Mouse (Mus musculus) frontal cortex, postnatal 25 days (tissue): ENCODE results near the gene C1ql4.

Experiments
- DNase-seq, 2 experiments: peaks; one replicate each; pipeline ENCODE4 v3.0.0; 2022; ENCODE audit warnings: low spot score in 2 of 2

C1ql4 gene

DNA sequence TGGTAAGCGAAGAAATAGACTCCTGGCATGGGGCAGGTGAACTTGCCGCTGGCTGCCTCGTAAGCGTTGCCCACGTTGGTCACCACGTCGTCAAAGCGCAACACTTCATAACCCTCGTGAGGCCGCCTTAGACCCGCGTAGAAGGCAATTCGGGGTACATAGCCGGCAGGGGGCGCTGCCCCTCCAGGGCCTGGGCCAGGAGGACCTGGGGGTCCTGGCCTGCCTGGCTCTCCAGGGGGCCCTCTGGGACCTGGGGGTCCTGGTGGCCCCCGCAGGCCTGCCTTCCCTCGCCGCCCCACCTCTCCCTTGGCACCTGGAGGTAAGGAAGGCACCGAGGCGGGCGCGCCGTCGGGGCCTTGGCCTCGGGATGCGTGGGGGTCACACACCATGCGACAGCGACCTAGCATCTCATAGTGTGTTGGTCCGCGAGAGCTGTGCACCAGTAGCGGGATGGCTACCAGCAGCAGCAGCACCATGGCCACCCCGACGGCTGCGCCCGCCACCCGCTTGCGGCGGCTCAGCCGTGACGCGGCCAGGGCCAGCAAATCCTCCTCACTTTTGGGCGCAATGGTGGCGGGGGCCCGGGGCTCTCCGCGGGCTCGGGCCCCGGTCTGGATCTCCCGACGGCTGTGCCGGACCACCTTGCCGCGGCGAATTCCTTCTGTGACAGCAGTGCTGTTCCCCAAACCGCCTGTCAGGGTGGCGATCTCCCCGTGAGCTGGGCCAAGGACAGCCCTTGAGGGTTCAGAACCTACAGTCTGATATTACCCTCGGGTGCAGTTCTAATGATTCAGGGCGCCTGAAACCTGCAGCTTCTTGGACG, at the start of gene C1ql4:
C1ql4 (minus strand) TSS at position 565 of the 823 bp plus-strand sequence.
- DNase-seq, result no peak

DNA sequence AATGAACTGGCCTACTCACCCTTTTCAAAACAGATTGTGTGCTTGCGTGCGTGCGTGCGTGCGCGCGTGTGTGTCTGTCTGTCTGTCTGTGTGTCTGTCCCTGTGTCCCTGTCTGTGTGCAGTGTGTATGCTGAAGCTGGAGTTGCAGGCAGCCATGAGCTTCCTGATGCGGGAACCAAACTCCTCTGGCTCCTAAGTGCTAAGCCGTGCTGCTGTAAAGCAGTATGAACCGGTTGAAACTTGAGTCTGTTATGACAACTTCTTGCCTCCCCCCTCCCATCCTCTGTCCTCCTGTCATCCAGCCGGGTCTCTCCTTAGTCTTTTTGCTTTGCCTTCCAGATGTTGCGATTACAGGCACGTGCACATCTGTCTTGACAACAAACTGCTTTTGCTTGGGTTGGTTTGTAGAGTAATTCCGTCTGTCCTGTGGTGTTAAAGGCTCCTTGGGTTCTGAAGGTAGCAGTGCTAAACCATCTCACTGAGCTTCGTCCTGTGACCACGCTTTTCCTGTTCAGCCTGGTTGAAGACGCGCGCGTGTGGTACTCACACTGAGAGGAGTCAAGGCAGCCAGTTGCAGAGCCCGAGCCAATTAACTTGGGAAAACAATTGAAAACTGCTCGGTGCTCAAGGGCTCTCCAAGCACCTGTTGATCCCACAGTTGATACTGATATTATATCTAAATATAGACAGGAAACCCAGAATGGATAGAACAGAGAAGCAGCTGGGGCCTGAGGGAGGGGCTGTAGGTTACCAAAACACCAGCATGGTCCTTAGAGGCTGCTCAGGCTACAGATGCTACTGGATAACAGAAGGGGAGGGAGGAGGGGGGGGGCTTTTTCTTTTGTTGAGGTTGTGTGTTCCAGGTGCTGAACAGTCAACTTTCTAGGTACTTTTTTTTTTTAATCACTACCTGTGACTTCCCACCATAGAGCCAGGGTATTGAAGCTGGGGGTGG, 42.6 kb upstream of the C1ql4 start:
- no peak for DNase-seq

DNA sequence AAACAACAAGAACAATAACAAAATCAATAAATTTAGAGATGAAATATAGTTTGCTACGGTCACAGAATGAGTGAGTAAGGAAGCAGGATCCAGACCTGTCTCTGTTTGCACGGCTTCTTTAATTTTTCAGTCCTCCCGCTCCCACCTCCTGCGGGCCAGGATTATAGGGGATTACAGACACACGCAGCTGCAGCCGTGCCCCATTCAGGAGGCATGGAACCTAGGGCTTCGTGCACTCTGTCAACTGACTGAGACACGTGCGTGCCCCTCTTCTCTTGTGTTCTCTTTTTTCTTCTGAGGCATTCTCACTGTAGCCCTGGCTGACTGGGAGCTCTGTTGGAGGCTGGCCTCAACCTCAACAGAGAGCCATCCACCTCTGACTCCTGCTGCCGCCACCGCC, 41.8 kb upstream of the C1ql4 start:
- DNase-seq, result no peak

DNA sequence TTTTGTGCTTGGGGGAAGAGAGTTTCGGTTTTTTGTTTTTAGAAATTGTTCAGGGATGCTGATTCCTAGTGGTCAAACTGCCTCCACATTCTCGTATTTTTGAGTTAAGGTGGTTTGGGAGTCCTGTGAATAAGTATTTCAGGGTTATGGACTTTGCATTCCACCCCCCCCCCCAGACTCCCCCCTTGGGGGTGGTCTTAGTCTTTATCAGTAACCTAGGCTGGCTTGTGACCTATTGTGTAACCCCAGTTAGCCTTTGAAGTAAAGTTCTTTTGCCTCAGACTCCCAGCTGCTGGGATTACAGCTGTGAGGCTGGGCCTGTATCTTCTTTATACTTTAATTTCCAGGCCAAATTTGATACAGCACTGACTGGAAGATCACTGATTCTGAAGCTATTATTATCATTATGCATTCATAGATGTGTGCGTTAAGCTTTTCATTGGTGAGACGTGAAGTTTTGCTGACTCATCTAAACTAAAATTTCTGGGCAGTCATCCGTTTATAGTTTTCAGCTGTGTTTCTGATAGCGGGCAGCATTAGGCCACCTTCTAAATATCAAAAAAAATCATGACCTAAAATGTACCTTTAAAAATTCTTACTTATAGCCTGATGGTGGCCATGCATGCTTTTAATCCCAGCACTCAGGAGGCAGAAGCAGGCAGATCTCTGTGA, 40.4 kb upstream of the C1ql4 start:
- DNase-seq, result no peak

DNA sequence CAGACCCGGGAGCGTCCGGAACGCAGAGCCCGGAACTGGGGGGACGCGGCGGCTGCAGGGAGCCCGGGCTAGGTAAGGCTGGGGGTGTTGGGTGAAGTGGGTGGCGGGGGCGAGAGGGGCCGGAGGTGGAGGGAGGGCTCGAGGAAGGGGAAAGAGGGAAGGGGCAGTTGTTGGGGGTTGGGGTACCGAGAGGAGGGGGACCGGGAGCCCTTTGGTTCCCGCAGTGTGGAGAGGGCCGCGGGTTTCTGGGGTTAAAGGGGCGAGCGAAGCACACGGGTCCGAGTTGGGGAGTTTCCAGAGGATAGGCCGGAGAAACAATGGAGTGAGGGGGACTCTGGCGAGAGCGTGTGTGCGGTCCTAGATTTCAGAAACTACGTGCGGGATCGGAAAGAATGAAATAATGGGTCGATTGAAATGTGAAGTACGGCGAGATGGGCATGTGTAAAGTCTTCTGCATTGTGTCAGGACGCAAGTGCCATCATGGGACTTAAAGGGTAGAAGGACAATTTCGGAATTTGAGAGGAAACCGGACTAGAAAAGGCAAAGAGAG, 39.3 kb upstream of the C1ql4 start:
- no peak for DNase-seq

DNA sequence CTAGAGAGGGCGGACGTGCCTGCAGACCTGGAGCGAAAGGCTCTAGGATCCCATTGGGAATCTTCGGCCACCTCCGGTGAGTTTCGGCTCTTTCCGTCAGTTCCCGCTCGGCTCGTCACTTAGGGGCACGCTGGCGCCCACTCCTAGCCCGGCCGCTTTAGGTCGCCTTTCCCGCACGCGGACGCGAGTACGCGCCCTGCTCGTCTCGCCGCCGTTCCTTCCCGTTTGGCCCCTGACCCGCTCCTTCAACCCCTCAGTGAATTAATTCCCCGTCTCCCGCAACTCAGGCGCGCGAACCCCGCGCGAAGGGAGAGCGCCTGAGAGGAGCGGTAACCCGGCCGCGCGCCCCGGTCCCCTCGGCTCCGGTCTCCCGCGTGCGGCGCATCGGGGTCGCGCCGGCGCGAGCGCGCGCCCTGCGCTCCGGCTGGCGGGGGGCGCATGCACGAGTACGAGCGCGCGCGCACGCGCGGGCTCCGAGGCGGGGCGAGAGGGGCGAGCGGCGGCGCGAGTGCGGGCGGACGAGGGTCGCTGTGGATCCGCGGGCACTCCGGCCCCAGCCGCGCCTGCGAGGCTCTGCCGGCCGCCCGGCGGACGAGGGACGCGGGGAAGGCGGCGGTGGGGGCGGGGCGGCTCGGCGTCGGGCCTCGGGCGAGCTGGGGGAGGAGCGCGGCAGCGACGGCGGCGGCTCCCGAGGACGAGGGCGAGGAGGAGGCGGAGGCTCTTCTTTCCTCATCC, 38.6 kb upstream of the C1ql4 start:
- DNase-seq, result peak; percentile 86 to 87

DNA sequence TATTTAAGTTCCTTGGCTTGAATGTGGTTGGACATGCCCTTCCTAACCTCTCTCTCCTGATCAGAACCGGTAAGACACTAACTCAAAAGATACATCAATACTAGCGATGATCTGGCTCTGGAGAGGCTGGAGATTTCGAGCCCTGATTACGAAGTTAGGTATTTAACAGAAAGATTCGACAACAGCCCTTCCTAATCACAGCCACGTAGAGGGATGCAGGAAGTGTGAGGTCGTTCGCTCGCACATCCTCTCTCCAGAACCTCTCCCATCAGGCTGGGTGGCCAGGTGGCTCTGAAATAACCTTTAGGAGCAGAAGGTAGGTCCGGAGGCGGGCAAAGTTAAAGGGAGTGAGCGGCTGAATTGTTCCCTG, 38.1 kb upstream of the C1ql4 start, which contains the start of gene Spats2:
Spats2 (plus strand) TSS at position 206 of the 370 bp plus-strand sequence.
- DNase-seq, result no peak

DNA sequence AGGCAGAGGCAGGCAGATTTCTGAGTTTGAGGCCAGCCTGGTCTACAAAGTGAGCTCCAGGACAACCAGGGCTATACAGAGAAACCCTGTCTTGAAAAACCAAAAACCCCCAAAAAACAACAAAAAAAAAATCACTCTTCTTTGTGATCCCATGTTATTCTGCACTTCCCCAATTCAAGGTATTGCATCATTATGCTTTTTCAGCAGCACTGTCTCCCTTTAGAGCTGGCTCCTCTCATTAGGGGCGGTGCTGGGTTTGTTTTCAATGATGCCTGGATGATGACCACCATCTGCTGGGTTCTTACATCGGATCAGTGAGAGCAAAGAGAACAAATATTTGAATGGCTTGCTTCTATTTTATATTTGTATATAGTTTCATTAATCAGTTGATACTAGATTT, 35.0 kb upstream of the C1ql4 start:
- no peak for DNase-seq

DNA sequence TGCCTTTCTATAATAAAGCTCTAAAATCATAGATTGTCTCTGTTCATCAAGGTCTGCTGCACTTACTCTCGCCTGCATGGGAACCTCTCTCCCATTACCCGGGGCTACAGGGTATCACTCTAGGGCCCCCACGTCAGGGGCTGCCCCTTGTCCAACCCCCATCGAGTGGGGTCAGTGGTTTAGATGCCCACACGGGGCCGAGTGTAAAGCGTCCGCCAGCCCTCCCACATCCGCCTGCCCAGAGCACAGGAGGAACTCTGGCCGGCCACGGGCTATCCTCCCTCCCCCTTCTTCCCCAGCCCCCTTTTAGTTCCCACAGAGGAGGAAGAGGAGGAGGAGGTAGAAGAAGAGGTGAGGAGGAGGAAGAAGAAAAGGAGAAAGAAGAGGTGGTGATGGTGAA, 33.2 kb upstream of the C1ql4 start:
- DNase-seq, result no peak

DNA sequence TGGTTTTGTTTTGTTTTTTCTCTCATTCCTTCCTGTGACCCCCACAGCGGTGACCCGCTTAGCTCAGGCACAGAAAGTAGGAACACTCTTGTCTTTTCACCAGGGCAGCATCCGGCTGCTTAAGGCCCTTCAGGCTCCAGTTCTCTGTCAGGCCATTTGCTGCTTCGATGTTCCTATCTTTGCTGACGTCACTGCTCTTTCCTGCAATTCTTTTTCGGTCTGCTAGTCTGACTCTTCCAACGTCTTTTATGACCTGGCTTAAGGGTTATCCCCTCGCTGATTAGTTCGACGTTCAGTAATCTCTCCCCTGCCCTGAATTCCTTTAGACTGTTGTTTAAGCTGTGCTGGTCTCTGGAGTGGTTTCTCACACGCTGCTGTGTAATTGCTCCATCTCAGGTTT, 28.9 kb upstream of the C1ql4 start:
- DNase-seq, result no peak

DNA sequence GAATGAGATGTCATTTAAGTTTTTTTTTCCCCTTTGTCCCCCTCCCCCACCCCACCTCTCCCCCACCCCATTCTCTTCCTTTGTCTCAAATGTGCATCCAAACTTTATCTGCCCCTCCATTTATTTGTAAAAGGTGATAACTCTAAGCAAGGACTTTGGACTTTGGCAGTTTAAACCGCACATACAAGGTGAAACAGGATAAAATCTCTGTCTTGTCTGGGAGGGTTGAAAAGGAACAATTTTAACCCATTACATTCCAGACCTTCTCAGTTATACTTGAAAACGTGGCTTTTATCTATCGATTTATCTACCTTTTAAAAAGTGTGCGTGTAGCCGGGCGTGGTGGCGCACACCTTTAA, 27.4 kb upstream of the C1ql4 start:
- no peak for DNase-seq

DNA sequence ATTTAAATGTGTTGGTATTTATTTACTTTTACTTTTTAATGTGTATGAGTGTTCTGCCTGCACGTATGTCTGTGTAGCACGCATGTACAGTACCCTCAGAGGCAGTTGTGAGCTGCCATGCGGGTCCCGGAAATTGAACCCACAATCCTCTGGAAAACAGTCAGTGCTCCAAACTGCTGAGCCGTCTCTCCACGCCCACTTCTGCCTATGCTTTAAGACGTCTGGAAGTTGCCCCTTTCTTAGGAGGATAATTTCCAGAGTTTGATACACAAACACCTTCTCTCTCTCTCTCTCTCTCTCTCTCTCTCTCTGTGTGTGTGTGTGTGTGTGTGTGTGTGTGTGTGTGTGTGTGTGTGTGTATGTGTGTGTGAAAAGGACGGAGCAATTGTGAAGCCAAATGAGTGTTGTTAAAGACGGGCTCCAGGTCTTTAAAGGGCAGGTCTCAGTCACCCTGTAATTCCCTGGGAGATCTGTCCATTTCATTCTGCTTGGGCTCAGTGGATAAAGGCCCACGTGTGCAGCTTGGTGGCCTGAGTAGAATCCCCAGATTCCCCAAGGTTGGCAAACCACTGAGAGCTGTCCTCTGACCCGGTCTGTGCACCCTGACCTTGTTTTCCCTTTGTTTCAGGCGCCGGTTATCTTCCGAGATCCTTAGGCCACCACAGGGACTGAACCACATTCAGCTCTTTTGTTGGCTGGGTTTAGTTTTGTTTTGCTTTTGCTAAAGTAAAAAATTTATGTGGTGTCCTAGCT, 26.9 kb upstream of the C1ql4 start:
- no peak for DNase-seq

DNA sequence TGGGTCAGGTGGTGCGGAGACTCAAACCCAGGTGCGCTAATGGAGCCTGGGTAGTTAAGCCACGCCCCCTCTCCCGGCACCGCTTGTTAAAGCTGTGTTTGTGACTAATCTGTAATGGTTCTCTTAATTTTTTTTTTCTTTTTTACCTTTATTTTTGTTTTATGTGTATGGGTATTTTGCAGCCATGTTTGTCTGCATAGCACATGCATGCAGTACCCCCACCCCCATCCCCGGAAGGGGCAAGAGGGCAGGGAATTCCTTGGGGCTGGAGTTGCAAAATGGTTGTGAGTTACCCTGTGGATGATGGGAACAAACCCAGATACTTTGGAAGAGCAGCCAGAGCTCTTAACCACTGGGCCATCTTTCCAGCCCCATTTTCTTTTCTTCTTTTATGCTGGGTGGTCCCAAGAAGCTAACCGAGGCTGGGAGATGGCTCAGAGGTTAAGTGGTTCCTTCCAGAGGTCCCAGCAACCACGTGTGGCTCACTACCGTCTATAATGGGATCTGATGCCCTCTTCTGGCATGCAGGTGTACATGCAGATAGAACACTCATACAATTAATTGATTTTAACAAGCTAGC, 25.9 kb upstream of the C1ql4 start:
- no peak for DNase-seq

DNA sequence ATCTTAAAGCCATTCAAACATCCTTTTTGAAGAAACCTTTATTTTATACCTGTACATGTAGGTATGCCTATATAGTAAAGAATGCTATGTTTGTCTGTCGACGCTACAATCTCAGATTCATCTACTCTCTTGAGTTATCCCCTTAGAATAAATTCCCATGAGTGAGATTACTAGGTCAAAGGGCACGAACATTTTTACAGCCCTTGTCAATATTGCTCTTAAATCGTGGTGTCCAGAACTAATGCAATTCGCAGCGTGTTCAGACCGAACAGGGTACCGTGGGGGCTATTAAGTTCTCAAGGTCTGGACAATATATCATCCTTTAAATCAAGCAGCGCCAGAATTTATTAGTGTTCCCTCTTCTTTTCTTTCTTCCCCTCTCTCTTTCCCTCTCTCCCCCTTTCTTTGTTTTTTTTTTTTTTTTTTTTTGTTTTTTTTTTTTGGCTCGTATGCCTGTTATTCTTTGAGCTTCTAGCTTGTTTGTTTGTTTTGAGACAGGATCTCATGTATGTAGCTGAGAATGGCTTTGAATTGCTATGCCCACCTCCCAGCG, 25.3 kb upstream of the C1ql4 start:
- no peak for DNase-seq

DNA sequence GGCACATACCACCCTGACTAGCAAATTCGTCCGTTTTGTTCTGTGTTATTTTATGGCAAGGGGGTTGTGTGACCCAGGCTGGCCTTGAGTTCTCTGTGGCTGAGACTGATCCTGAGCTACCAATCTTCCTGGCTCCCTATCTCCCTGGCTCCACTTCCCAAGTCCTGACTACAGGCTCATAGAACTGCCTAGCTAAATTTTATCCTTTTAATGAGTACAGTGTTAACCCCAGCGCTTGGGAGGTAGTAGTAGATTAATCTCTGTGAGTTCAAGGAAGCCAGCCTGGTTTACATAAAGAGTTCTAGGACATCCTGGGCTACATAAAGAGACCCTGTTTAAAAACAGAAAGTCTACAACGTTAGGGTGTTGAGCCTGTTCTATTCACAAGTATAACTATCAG, 24.2 kb upstream of the C1ql4 start:
- DNase-seq, result no peak

DNA sequence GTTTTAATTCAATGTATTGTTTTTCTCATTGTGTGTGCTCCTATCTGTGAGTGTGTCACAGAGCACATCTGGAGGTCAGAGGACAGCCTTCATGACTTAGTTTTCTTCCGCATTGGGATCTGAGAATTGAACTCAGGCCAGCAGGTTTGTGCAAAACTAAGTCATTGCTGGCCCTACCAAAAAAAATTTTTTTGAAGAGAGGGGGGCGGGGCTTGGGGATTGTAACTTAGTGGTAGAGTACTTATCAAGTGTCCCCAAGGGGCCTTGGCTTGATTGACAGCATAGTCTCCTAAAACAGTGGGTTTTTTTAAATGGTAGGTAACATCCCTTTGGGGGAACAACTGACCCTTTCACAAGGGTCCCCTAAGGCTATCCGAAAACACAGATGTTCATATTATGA, 23.5 kb upstream of the C1ql4 start:
- no peak for DNase-seq

DNA sequence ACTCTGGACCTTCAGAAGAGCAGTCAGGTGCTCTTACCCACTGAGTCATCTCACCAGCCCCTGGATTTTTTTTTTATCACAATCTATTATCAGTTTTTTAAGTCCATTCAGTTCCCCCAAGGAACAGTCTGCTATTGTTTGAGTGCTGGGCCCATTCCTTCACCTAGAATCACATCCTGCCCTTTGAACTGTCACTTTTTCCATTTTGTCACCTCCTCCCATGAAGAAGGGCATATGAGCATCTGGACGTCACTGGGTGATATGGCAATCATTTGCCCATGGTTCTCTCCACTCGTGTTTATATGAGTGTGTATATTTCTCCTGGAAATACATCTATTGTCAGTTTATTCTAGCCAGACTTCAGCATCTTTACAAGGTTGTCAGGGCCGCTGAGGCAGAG, 20.2 kb upstream of the C1ql4 start:
- DNase-seq, result no peak

DNA sequence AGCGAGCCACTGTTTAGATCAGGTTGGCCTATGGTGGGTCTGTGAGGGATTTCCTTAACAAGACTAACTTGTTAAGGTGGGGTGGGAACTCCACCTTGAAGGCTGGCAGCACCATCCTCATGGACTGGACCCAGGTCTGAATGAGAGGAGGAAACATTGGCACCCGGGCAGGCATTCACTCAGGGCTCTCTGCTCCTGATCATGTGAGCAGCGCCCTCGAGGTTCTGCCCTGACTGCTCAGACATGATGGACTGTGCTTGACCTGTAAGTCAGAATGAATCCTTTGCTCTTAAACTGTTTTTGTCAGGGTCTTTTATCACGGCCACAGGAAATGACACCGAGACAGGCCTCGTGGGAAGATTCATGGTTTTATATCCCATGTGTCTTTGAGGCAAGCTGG, 17.6 kb upstream of the C1ql4 start:
- no peak for DNase-seq

DNA sequence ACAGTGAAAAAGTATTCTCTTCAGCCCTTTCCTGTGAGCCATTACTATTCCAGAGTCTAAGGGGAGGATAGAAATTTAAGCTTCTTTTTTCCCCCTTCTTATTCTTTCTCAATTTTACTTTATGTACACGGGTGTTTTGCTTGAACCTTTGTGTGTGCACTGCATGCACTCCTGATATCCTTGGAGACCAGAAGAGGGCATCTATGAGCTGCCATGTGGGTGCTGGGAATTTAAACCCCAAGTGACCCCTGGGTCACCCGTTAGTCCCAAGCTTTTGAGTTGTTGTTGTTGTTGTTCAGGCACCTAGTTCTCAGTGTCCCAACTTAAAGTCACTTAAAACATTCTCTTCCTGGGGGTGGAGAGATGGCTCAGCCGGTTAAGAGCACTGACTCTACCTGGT, 12.4 kb upstream of the C1ql4 start:
- DNase-seq, result no peak

DNA sequence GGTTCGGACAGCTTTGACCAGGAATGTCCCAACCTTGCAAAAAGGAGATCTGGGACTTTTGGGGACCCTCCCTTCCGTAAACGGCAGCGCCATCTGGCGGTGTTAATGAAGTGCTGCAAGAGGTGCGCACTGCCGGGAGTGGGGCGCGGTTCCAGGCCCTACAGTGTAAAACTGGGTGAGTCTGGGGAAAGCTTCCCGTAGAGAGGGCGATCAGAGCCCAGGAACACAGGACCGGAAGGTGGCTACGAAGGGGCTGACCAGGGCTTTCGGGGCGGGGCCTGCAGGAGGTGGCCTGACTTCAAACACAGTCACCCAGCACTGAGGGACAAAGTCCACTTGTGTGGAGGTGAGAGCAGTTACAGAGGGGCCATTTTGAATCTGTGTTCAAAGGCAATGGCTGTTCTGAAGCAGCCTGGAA, 11.5 kb upstream of the C1ql4 start:
- DNase-seq, result no peak
